Mouse (Mus musculus): ENCODE measurements around the gene Inppl1. TPM values are rescaled to one million over a fixed set of nuclear protein-coding genes. Genes with fewer than 3 reads are reported as not detected.

Gene Inppl1
- total and polyA plus RNA-seq, 3 experiments: 146 to 170 (median 164) TPM

DNA sequence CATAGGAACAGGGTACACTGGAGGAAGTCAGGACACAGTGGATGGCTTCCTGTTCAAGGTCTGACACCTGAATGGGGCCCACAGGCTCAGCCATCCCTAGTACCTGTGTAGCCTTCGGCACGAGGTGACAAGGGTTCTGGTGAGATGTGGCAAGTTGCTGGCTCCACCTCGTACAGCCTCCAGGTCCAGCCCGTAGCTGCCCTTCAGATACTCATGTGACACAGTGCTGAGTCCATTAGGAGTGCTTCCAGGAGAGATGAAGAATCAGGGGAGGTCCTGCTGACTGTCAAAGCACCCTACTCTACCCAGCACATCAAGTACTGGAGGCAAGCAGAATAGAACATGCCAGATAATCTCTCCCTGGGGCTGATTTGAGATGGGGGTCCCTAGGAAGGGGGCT is 5.7 kb downstream of the Inppl1 start:
- H3K36me3 ChIP-seq (ENCODE audit: control insufficient read depth, insufficient read depth, low read length): peaks cover 4% of the 10 kb centered on the region; the same call in 1 of the 2 replicates
- H3K79me2 ChIP-seq (replicated peaks; ENCODE audit: control insufficient read depth, insufficient read depth, low read length): peaks cover 4% of the 10 kb centered on the region; the same call in 1 of the 2 replicates
- H3K27ac ChIP-seq: no peak overlapping the region
- no peak overlapping the region for H3K4me3 ChIP-seq
- WGBS: 80% methylated on average over 4 of the region's 4 CpGs
- H3K9ac ChIP-seq (ENCODE audit: low read depth, low read length): no peak overlapping the region
- TF ChIP-seq CTCF (IDR thresholded peaks at IDR 0.05) (no peak), EP300 (IDR thresholded peaks at IDR 0.05; ENCODE audit: insufficient read depth, low read depth, low read length) (no peak), POLR2A (IDR thresholded peaks at IDR 0.05; ENCODE audit: insufficient read depth, low read depth, low read length) (no peak)
- no peak for DNase-seq
- intact Hi-C loops (cut with DNase I): no loop called here
- H3K4me1 ChIP-seq (ENCODE audit: control insufficient read depth, insufficient read depth, low read length): peaks cover 5% of the 10 kb centered on the region
- no peaks in the 10 kb centered on the region for H3K27me3 ChIP-seq (ENCODE audit: control insufficient read depth, insufficient read depth, low read length)

- H3K27me3 ChIP-seq (ENCODE audit: control insufficient read depth, insufficient read depth, low read length): no peaks in the 10 kb centered on the region
- no peak overlapping the region for H3K4me3 ChIP-seq
- H3K4me1 ChIP-seq (ENCODE audit: control insufficient read depth, insufficient read depth, low read length): peaks cover 5% of the 10 kb centered on the region
- no peak for TF ChIP-seq POLR2A (IDR thresholded peaks at IDR 0.05; ENCODE audit: insufficient read depth, low read depth, low read length)
- TF ChIP-seq CTCF (IDR thresholded peaks at IDR 0.05): no peak
- intact Hi-C loops (cut with DNase I): no loop called here
- no peak overlapping the region for H3K9ac ChIP-seq (ENCODE audit: low read depth, low read length)
- WGBS: 82% methylated on average over 8 of the region's 8 CpGs
- H3K36me3 ChIP-seq (ENCODE audit: control insufficient read depth, insufficient read depth, low read length): peaks cover 4% of the 10 kb centered on the region
- peaks cover 2% of the 10 kb centered on the region; the same call in 1 of the 2 replicates for H3K79me2 ChIP-seq (replicated peaks; ENCODE audit: control insufficient read depth, insufficient read depth, low read length)
- DNase-seq: peak in 1 of 2 experiments; percentile 19
- H3K27ac ChIP-seq: no peak overlapping the region; the same call in 1 of the 2 replicates
Measured at GRCm38 (mm10) chr7:101831437-101831836, 6.6 kb downstream of the Inppl1 start.

GRCm38 (mm10) chr7:101830373-101830772 is 7.7 kb downstream of the Inppl1 start:
- Histone ChIP-seq H3K27ac (no peak overlapping the region), H3K4me1 (ENCODE audit: control insufficient read depth, insufficient read depth, low read length) (peaks cover 3% of the 10 kb centered on the region), H3K9ac (ENCODE audit: low read depth, low read length) (no peak overlapping the region), H3K79me2 (replicated peaks; ENCODE audit: control insufficient read depth, insufficient read depth, low read length) (no peaks in the 10 kb centered on the region), H3K36me3 (ENCODE audit: control insufficient read depth, insufficient read depth, low read length) (peaks cover 3% of the 10 kb centered on the region), H3K4me3 (no peak overlapping the region), H3K27me3 (ENCODE audit: control insufficient read depth, insufficient read depth, low read length) (no peaks in the 10 kb centered on the region)
- intact Hi-C loops (cut with DNase I): no loop called here
- TF ChIP-seq EP300 (IDR thresholded peaks at IDR 0.05; ENCODE audit: insufficient read depth, low read depth, low read length) (no peak), POLR2A (IDR thresholded peaks at IDR 0.05; ENCODE audit: insufficient read depth, low read depth, low read length) (no peak), CTCF (IDR thresholded peaks at IDR 0.05) (peak; percentile 55)
- 100% methylated on average over 3 of the region's 3 CpGs for WGBS
- no peak for DNase-seq

- 66% methylated on average over 18 of the region's 18 CpGs for WGBS
- H3K4me1 ChIP-seq (ENCODE audit: control insufficient read depth, insufficient read depth, low read length): peaks cover 3% of the 10 kb centered on the region; the same call in 1 of the 2 replicates
- peak; percentile 16 to 30 for DNase-seq
Measured at GRCm38 (mm10) chr7:101823758-101824630, 14.0 kb downstream of the Inppl1 start.

DNA sequence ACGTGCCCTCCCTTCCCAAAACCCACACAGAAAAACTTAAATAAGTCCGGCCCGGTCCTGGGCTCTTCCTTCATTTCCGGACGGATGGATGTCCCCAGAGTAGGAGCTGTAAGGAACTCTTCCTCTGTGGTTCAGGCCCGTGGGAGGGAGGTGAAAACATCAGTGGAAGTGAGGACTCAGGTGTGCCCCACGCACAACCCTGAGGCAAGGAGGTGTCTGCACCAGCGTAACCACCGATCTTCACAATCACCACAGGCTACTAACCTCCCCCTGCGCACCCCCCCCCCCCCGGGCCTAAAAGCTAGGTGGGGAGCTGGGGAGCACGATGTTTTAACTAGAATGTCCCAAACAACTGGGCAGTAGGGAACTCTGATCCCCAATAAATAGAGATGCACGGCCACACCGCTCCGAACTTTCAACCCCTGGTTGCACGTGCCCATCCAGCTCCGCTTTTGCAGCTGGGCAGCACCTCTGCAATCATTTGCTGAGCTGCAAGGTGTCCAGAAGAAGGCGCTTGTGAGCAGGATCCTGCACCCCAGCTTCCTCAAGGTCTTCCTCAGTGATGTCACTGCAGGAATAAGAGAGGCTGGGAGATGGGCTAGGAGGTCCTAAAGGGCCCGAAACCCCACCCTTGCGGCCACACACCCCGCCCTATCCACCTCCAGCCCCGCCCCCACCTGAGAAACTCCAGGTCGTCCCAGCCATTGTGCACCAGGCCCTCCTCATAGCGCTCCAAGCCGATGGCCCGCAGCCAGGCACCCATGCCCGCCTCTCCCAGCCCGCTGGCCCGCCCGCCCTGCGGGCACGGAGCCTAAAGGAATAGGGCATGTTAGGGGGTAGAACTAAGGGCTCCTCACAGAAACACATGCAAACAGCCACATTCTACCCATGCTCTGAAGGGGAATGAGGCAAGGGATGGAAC is 14.9 kb downstream of the Inppl1 start:
- TF ChIP-seq POLR2A (IDR thresholded peaks at IDR 0.05; ENCODE audit: insufficient read depth, low read depth, low read length): no peak
- TF ChIP-seq CTCF (IDR thresholded peaks at IDR 0.05): peak; percentile 57
- TF ChIP-seq EP300 (IDR thresholded peaks at IDR 0.05; ENCODE audit: insufficient read depth, low read depth, low read length): no peak
- Histone ChIP-seq H3K36me3 (ENCODE audit: control insufficient read depth, insufficient read depth, low read length) (no peaks in the 10 kb centered on the region; the same call in 1 of the 2 replicates), H3K27ac (no peak overlapping the region), H3K4me3 (no peak overlapping the region), H3K4me1 (ENCODE audit: control insufficient read depth, insufficient read depth, low read length) (peaks cover 3% of the 10 kb centered on the region; the same call in 1 of the 2 replicates), H3K9ac (ENCODE audit: low read depth, low read length) (no peak overlapping the region), H3K27me3 (ENCODE audit: control insufficient read depth, insufficient read depth, low read length) (peaks cover 14% of the 10 kb centered on the region), H3K79me2 (replicated peaks; ENCODE audit: control insufficient read depth, insufficient read depth, low read length) (no peaks in the 10 kb centered on the region)
- intact Hi-C loops (cut with DNase I): no loop called here
- peak; percentile 33 to 38 for DNase-seq
- 61% methylated on average over 32 of the region's 32 CpGs for WGBS

More at GRCm38 (mm10) chr7:101823758-101824630, 14.0 kb downstream of the Inppl1 start:
- intact Hi-C loops (cut with DNase I): no loop called here
- Histone ChIP-seq H3K27me3 (ENCODE audit: control insufficient read depth, insufficient read depth, low read length) (peaks cover 6% of the 10 kb centered on the region), H3K36me3 (ENCODE audit: control insufficient read depth, insufficient read depth, low read length) (no peaks in the 10 kb centered on the region; the same call in 1 of the 2 replicates), H3K4me3 (no peak overlapping the region), H3K27ac (no peak overlapping the region), H3K9ac (ENCODE audit: low read depth, low read length) (no peak overlapping the region), H3K79me2 (replicated peaks; ENCODE audit: control insufficient read depth, insufficient read depth, low read length) (no peaks in the 10 kb centered on the region)
- TF ChIP-seq POLR2A (IDR thresholded peaks at IDR 0.05; ENCODE audit: insufficient read depth, low read depth, low read length): no peak
